Mouse (Mus musculus): Measurements from ENCODE around the gene Gm20765. TPM values are rescaled to one million over a fixed set of nuclear protein-coding genes. Genes with fewer than 3 reads are reported as not detected.

The Gm20765 gene
- total RNA-seq (2023), result not detected

DNA sequence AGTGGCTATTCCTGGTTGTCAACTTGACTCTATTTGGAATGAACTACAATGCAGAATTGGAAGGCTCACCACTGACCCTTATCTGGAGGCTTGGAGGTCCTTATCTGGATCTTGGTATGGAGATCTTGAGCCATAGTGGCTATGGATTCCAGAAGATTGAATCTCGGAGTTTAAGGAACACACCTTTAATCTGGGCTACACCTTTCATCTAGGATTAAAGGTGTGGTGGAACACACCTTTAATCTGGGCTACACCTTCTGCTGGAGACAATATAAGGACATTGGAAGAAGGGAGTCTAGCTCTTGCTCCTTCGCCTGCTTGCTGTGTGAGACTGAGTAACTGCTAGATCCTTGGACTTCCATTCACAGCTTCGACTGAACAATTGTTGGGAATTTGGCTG, at the start of gene Gm20765:
Gm20765 (plus strand) TSS at position 301 of the 400 bp plus-strand sequence.

DNA sequence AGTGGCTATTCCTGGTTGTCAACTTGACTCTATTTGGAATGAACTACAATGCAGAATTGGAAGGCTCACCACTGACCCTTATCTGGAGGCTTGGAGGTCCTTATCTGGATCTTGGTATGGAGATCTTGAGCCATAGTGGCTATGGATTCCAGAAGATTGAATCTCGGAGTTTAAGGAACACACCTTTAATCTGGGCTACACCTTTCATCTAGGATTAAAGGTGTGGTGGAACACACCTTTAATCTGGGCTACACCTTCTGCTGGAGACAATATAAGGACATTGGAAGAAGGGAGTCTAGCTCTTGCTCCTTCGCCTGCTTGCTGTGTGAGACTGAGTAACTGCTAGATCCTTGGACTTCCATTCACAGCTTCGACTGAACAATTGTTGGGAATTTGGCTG, 42.6 kb upstream of the Gm20765 start, which contains the start of gene Gm21293:
Gm21293 (plus strand) TSS at position 301 of the 400 bp plus-strand sequence.

DNA sequence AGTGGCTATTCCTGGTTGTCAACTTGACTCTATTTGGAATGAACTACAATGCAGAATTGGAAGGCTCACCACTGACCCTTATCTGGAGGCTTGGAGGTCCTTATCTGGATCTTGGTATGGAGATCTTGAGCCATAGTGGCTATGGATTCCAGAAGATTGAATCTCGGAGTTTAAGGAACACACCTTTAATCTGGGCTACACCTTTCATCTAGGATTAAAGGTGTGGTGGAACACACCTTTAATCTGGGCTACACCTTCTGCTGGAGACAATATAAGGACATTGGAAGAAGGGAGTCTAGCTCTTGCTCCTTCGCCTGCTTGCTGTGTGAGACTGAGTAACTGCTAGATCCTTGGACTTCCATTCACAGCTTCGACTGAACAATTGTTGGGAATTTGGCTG, 34.1 kb upstream of the Gm20765 start, which contains the start of gene Gm6763:
Gm6763 (plus strand) TSS at position 301 of the 400 bp plus-strand sequence.

DNA sequence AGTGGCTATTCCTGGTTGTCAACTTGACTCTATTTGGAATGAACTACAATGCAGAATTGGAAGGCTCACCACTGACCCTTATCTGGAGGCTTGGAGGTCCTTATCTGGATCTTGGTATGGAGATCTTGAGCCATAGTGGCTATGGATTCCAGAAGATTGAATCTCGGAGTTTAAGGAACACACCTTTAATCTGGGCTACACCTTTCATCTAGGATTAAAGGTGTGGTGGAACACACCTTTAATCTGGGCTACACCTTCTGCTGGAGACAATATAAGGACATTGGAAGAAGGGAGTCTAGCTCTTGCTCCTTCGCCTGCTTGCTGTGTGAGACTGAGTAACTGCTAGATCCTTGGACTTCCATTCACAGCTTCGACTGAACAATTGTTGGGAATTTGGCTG, 25.6 kb upstream of the Gm20765 start, which contains the start of gene Gm8764:
Gm8764 (plus strand) TSS at position 301 of the 400 bp plus-strand sequence.

DNA sequence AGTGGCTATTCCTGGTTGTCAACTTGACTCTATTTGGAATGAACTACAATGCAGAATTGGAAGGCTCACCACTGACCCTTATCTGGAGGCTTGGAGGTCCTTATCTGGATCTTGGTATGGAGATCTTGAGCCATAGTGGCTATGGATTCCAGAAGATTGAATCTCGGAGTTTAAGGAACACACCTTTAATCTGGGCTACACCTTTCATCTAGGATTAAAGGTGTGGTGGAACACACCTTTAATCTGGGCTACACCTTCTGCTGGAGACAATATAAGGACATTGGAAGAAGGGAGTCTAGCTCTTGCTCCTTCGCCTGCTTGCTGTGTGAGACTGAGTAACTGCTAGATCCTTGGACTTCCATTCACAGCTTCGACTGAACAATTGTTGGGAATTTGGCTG, 17.1 kb upstream of the Gm20765 start, which contains the start of gene Gm21304:
Gm21304 (plus strand) TSS at position 301 of the 400 bp plus-strand sequence.

DNA sequence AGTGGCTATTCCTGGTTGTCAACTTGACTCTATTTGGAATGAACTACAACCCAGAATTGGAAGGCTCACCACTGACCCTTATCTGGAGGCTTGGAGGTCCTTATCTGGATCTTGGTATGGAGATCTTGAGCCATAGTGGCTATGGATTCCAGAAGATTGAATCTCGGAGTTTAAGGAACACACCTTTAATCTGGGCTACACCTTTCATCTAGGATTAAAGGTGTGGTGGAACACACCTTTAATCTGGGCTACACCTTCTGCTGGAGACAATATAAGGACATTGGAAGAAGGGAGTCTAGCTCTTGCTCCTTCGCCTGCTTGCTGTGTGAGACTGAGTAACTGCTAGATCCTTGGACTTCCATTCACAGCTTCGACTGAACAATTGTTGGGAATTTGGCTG, 8.6 kb upstream of the Gm20765 start, which contains the start of gene Gm21312:
Gm21312 (plus strand) TSS at position 301 of the 400 bp plus-strand sequence.

DNA sequence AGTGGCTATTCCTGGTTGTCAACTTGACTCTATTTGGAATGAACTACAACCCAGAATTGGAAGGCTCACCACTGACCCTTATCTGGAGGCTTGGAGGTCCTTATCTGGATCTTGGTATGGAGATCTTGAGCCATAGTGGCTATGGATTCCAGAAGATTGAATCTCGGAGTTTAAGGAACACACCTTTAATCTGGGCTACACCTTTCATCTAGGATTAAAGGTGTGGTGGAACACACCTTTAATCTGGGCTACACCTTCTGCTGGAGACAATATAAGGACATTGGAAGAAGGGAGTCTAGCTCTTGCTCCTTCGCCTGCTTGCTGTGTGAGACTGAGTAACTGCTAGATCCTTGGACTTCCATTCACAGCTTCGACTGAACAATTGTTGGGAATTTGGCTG, 8.4 kb downstream of the Gm20765 start, which contains the start of gene Gm4340:
Gm4340 (plus strand) TSS at position 301 of the 400 bp plus-strand sequence.

Other genes starting within 250 kb of the Gm20765 start
- gene Gm21293, start 42.5 kb upstream of the Gm20765 start, total RNA-seq (2023), result not detected
- gene Gm6763, start 34.0 kb upstream of the Gm20765 start, total RNA-seq (2023), result not detected
- not detected for gene Gm8764, start 25.5 kb upstream of the Gm20765 start, total RNA-seq (2023)
- not detected for gene Gm21304, start 17.0 kb upstream of the Gm20765 start, total RNA-seq (2023)
- gene Gm21312, start 8.5 kb upstream of the Gm20765 start, total RNA-seq (2023), result not detected
- gene Gm4340, start 8.5 kb downstream of the Gm20765 start, total RNA-seq (2023), result not detected

Measured in CD8-positive naive resting alpha-beta T cell, adult 57 days (primary cell).